Mouse (Mus musculus) midbrain, embryonic 14.5 days (tissue): ENCODE measurements around the gene Sowahb. TPM values are rescaled to one million over a fixed set of nuclear protein-coding genes. Genes with fewer than 3 reads are reported as not detected.

ENCODE experiments used
- ATAC-seq: fragments of 200-750 bp; cut with Nextera tagmentation; 2 replicates; pipeline ENCODE4 v1.8.0; 2017; ENCODE audit warnings: moderate number of reproducible peaks, moderate library complexity; ENCODE audit not compliant: low FRiP score, low TSS enrichment
- DNase-seq: peaks from one replicate; pipeline ENCODE4 v3.0.0-alpha.2; 2015
- H3K27ac ChIP-seq: fragments of 300-500 bp; sonication (generic); replicated peaks from 2 replicates; pipeline ENCODE4 v1.5.1; 2014; ENCODE audit warnings: mild to moderate bottlenecking, low read depth, low read length, moderate library complexity
- H3K27me3 ChIP-seq: fragments of 300-500 bp; sonication (generic); 2 replicates; pipeline ENCODE4 v1.6.1; 2014; ENCODE audit warnings: low read length, control low read depth, mixed read lengths; ENCODE audit not compliant: control insufficient read depth, insufficient read depth
- H3K36me3 ChIP-seq: fragments of 300-500 bp; sonication (generic); 2 replicates; pipeline ENCODE4 v1.6.1; 2014; ENCODE audit warnings: low read length, control low read depth; ENCODE audit not compliant: control insufficient read depth, insufficient read depth
- H3K4me1 ChIP-seq: fragments of 300-500 bp; sonication (generic); 2 replicates; pipeline ENCODE4 v1.6.1; 2014; ENCODE audit warnings: mild to moderate bottlenecking, antibody characterized with exemption, low read length, control low read depth; ENCODE audit not compliant: control insufficient read depth, insufficient read depth
- H3K4me2 ChIP-seq: fragments of 300-500 bp; sonication (generic); 2 replicates; pipeline ENCODE4 v1.6.1; 2014; ENCODE audit warnings: mild to moderate bottlenecking, low read length, moderate library complexity
- H3K4me3 ChIP-seq: fragments of 300-500 bp; sonication (generic); replicated peaks from 2 replicates; pipeline ENCODE4 v1.5.1; 2014; ENCODE audit warnings: low read depth, low read length
- H3K9ac ChIP-seq: fragments of 300-500 bp; sonication (generic); replicated peaks from 2 replicates; pipeline ENCODE4 v1.6.1; 2014; ENCODE audit warnings: mild to moderate bottlenecking, low read length, moderate library complexity
- H3K9me3 ChIP-seq: fragments of 300-500 bp; sonication (generic); 2 replicates; pipeline ENCODE4 v1.6.1; 2016; ENCODE audit warnings: low read length, control low read depth, mixed read lengths; ENCODE audit not compliant: control insufficient read depth
- WGBS: fragments of 180-500 bp; shearing (Covaris S2); extraction: QIAGEN DNeasy Blood & Tissue Kit; methylation state at CpG from one replicate; pipeline ENCODE4 v1.1.7; 2014; 5-methylcytosine and 5-hydroxymethylcytosine counted together
- polyA plus RNA-seq: library from polyadenylated mRNA; unstranded; fragments of >200 nt; fragmentation: Nextera tagmentation; extraction: Ambion mirVana; gene quantifications from 2 replicates; pipeline ENCODE4 v1.2.1, GENCODE M21; 2014

Gene Sowahb
- polyA plus RNA-seq, 1 experiment from 2014 or later = not detected

GRCm38 (mm10) chr5:93000774-93001757 is 43.8 kb downstream of the Sowahb start:
- no peak overlapping the region for H3K4me2 ChIP-seq
- no peak overlapping the region for H3K4me3 ChIP-seq
- 87% methylated on average over 17 of the region's 17 CpGs for WGBS
- ATAC-seq (no peak), DNase-seq (no peak)
- no peak overlapping the region for H3K27ac ChIP-seq
- no peaks in the 10 kb centered on the region for H3K4me1 ChIP-seq
- H3K9me3 ChIP-seq = no peaks in the 10 kb centered on the region
- no peaks in the 10 kb centered on the region for H3K36me3 ChIP-seq
- no peak overlapping the region for H3K9ac ChIP-seq
- no peaks in the 10 kb centered on the region; the same call in 1 of the 2 replicates for H3K27me3 ChIP-seq

GRCm38 (mm10) chr5:93000060-93000459 is 44.8 kb downstream of the Sowahb start:
- Histone ChIP-seq H3K9me3 (no peaks in the 10 kb centered on the region), H3K4me1 (no peaks in the 10 kb centered on the region), H3K36me3 (no peaks in the 10 kb centered on the region), H3K4me3 (no peak overlapping the region), H3K4me2 (no peak overlapping the region), H3K27ac (no peak overlapping the region), H3K27me3 (no peaks in the 10 kb centered on the region), H3K9ac (no peak overlapping the region)
- ATAC-seq (no peak), DNase-seq (no peak)
- 90% methylated on average over 6 of the region's 6 CpGs for WGBS

- no peaks in the 10 kb centered on the region for H3K27me3 ChIP-seq
- H3K4me2 ChIP-seq = no peak overlapping the region
- no peaks in the 10 kb centered on the region for H3K36me3 ChIP-seq
- no peak for ATAC-seq
- 67% methylated on average over 5 of the region's 5 CpGs for WGBS
- H3K4me1 ChIP-seq = no peaks in the 10 kb centered on the region
- no peak overlapping the region for H3K4me3 ChIP-seq
- DNase-seq = no peak
- H3K9ac ChIP-seq = no peak overlapping the region
- H3K27ac ChIP-seq = no peak overlapping the region
- H3K9me3 ChIP-seq = no peaks in the 10 kb centered on the region
Measured at GRCm38 (mm10) chr5:92998494-92999016, 46.3 kb downstream of the Sowahb start.

- H3K27me3 ChIP-seq = no peaks in the 10 kb centered on the region
- H3K27ac ChIP-seq = no peak overlapping the region
- no peaks in the 10 kb centered on the region for H3K36me3 ChIP-seq
- 49% methylated on average over 5 of the region's 5 CpGs for WGBS
- H3K9me3 ChIP-seq = no peaks in the 10 kb centered on the region
- no peak overlapping the region for H3K4me2 ChIP-seq
- DNase-seq (peak; percentile 5), ATAC-seq (no peak)
- no peaks in the 10 kb centered on the region for H3K4me1 ChIP-seq
- H3K4me3 ChIP-seq = no peak overlapping the region
- H3K9ac ChIP-seq = no peak overlapping the region
Measured at GRCm38 (mm10) chr5:92997428-92998120, 47.2 kb downstream of the Sowahb start.

GRCm38 (mm10) chr5:92994861-92995260 is 50.0 kb downstream of the Sowahb start:
- H3K4me3 ChIP-seq = no peak overlapping the region
- no peak overlapping the region for H3K9ac ChIP-seq
- H3K27ac ChIP-seq = no peak overlapping the region
- H3K4me1 ChIP-seq = no peaks in the 10 kb centered on the region
- 92% methylated on average over 2 of the region's 2 CpGs for WGBS
- no peaks in the 10 kb centered on the region for H3K27me3 ChIP-seq
- no peak for DNase-seq
- no peak overlapping the region for H3K4me2 ChIP-seq
- H3K36me3 ChIP-seq = no peaks in the 10 kb centered on the region
- no peak for ATAC-seq
- no peaks in the 10 kb centered on the region for H3K9me3 ChIP-seq

- H3K4me2 ChIP-seq = no peak overlapping the region
- no peaks in the 10 kb centered on the region for H3K4me1 ChIP-seq
- H3K36me3 ChIP-seq = no peaks in the 10 kb centered on the region
- H3K9ac ChIP-seq = no peak overlapping the region
- H3K27me3 ChIP-seq = no peaks in the 10 kb centered on the region
- no peak for ATAC-seq
- H3K9me3 ChIP-seq = no peaks in the 10 kb centered on the region
- no peak for DNase-seq
- WGBS = 91% methylated on average over 6 of the region's 6 CpGs
- H3K4me3 ChIP-seq = no peak overlapping the region
- H3K27ac ChIP-seq = no peak overlapping the region
Measured at GRCm38 (mm10) chr5:92994309-92994708, 50.5 kb downstream of the Sowahb start.

GRCm38 (mm10) chr5:92992106-92992505 is 52.7 kb downstream of the Sowahb start:
- H3K9ac ChIP-seq = no peak overlapping the region
- no peak overlapping the region for H3K27ac ChIP-seq
- ATAC-seq (no peak), DNase-seq (no peak)
- H3K27me3 ChIP-seq = no peaks in the 10 kb centered on the region
- no peak overlapping the region for H3K4me3 ChIP-seq
- 85% methylated on average over 3 of the region's 3 CpGs for WGBS
- H3K9me3 ChIP-seq = no peaks in the 10 kb centered on the region
- H3K36me3 ChIP-seq = no peaks in the 10 kb centered on the region
- H3K4me1 ChIP-seq = 0 out of 2 replicates have a peak, but pooled peaks cover 4% of the 10 kb centered on the region
- H3K4me2 ChIP-seq = no peak overlapping the region
